Mouse (Mus musculus): ENCODE measurements around the gene Ugt1a7c.
A peak's percentile ranks its signal among the peaks of the same experiment; 100 is the strongest.

Gene Ugt1a7c

DNA sequence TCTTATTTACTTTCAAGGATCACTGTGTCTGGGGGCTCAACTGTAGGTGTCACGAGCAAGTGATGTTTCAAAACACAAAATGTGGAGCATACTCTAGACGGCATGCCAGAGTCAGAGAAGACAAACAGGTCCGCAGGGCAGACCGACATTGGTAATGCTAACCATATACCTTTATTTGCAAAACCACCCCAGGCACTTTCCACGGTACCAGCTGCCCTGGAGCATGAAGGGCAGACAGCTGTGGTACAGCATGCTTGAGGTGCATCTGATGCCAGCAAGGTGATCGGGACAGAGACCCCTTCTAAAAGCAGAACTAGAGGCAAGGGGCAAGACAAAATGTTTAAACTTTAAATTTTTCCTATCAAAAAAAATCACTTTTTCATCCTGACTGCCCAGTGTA lies 168.1 kb downstream of the Ugt1a7c start:
- DNase-seq, result no peak

DNA sequence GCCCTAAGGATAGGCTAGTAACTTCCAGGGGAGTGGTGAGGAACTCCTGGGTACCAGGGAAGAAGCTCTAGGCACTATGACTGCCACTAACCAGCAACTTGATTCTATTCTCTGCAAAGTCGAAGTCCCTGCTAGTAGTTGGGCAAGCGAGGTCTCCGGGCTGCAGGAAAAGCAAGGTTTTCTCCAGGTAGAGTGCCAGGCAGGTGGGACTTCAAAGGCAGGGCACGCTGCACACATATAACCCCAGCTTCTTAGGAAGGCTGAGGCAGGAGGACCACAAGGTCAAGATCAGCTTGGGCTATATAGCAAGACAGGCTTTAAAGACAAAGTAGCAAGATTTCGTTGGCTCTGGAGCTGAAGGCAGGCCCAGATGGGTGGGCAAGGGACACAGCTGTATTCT lies 168.9 kb downstream of the Ugt1a7c start:
- no peak for DNase-seq

DNA sequence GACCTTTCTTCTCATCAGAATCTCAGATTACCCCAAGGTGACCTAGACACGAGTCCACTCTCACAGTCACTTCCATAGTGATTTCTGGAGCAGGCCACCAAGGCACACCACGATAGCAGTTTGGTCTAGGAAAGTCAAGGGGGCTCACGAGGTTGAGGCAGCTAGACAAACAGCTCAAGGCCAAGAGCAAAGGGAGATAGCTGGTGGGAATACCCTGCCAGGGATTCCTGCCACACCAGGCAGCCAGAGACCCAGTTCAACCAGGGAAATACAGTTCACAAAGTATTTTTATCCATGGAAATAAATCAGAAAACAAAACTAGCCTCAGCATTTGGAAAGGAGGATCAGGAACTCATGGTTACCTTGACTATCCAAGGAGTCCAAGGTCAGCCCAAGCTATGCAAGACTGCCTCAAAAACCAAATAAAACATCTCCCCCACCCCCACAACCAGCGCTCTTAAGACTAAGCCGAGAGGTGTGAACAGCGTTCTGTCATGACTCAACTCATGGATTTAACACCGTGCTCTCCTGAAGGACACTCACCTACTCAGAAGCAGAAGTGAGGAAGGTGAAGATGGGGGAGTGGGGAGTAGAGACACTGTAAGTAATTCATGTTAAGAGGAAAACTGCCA lies 169.5 kb downstream of the Ugt1a7c start:
- no peak for DNase-seq

DNA sequence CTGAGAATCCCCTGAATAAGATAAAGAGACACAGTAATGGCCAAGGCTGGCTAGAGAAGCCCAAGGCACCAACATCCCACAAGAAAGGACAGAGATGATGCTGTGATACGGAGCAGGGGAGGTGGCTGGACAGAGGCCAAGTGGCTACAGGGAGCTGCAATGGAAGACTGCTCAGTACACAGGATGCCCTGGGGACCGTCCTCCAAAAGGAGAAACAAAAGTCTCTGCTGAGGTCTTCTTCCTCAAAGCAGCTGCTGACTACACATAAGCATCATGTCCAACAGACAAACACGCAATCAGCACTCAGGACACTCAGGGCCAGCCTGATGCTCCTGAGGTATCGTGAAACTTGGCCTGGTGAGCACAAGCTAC lies 170.0 kb downstream of the Ugt1a7c start:
- peak in 1 of 2 experiments; percentile 56 for DNase-seq

DNA sequence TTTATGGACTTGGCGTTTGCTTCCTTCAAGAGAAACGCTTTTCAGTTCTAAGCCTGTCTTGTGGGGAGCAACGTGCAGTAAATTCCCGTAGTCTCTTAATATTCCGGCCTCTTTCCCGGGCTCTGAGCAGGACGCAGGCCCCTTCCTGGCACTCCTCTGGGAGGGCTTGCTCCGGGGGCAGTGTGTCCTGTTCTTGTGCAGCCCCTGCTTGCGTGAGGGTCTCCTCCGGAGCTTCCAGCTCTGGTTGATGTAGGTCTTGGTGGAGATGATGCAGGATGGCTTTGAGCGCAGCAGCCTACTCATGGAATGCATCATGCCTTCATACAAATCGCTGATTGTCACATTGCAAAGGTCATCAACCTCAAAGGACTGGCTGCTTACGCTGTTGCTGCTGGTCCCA lies 171.3 kb downstream of the Ugt1a7c start:
- DNase-seq, result no peak

DNA sequence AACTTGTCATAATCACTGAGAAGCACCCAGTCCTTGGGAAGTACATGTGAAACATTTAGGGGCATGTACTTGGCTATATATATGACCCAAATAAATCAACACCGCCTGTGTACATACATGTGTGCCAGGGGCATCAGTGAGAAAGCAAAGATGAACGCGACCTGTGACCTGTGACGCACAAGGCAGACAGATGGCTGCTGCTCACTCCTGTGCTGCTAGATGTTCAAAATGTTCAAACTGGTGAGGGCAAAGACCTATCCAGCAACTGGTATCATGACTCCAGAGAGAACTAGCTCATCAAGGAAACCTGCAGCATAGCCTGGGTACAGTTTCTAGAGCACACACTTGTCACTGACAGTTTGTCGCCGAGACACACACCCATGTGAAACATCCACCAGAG lies 172.6 kb downstream of the Ugt1a7c start:
- no peak for DNase-seq

DNA sequence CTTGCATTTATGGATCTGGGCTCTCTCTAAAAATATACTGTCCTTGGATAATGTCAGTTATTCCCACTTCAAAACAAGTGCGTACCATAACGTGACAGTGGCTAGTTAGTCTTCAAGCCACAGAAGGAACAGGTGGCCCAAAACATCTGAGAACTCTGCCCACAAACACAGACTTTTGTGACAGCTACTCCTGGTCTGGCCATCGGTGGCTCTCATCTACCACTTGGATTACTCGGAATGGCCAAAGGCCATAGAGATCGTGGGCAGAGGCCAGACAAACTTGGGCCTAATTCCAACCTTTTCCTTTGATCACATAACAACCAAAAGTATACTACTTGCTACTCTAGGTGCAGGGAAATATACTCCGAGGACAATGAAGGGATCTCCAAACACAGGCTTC lies 173.2 kb downstream of the Ugt1a7c start:
- no peak for DNase-seq

Measured in kidney, postnatal 36 days (tissue).